Mouse (Mus musculus): ENCODE results near the gene S100a16.

S100a16 gene

GRCm38 (mm10) chr3:90537141-90537904 is at the start of gene S100a16:
Gene S100a16, plus strand, starts transcription at chr3:90537254.
- peak; percentile 67 for DNase-seq (ENCODE audit: low spot score)

- DNase-seq (ENCODE audit: low spot score): no peak
Measured at GRCm38 (mm10) chr3:90488576-90488975, 48.5 kb upstream of the S100a16 start.

DNA sequence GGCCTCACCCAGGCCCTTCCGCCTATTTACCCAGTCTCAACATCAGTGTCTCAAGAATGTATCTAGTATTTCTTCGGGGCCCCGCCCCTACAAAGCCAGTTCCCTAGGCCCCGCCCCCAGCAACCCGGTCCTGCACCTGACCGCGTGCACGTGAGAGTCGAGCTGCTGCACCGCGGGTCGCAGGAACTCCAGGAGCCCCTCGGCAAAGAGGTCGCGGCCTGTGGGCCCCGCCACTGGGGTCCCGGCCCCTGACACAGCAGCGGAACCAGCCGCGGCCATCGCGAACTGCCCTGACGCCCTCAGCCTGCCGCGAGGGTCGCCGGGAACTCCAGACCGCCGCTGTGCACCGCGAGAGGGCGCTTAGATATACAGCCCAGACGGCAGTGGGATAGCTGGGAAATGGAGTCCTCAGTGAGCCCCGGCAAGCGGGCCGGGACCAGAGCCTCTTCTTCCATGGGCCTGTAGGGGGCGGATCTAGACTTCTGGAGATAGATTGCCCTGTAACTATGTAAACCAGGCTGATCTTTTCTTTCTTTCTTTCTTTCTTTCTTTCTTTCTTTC is 46.3 kb upstream of the S100a16 start, which contains the start of gene Snapin:
Gene Snapin, minus strand, starts transcription at position 338 of the 561 bp plus-strand sequence.
- DNase-seq (ENCODE audit: low spot score): peak; percentile 93

- no peak for DNase-seq (ENCODE audit: low spot score)
Measured at GRCm38 (mm10) chr3:90491350-90491749, 45.7 kb upstream of the S100a16 start.

- DNase-seq (ENCODE audit: low spot score): no peak
Measured at GRCm38 (mm10) chr3:90493831-90494540, 43.1 kb upstream of the S100a16 start.

DNA sequence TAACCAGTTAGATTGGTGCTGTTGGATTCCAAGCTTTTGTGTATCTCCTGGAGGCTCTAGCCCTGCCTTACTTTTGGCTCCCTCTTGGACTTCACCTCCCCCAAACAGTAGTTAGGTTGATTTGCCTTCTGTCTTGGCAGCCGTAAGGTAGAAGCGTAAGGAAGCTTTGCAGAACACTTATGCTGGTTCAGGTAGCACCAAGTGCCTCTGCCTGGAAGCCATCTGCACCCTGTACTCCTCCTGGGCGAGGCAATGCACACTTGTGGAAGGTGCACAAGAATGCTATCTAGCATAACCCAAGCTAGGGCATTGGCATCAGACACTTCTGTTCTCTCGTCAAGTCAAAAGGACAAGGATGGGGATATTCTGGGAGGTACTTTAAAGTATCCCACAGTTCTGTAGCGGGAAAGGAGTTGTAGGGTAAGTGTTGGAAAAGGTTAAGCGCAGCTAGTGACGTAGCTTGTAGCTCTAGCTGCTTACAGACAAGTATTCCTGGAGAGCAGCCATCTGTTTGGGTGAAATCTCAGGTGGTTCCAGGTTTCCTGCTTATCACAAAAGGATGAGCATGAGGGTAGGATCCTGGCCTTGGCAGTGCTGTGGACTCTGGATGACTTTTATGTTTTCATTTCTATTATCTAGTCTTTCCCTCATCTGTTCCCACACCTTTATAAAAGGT is 41.1 kb upstream of the S100a16 start:
- DNase-seq (ENCODE audit: low spot score): no peak

GRCm38 (mm10) chr3:90497597-90497996 is 39.5 kb upstream of the S100a16 start:
- DNase-seq (ENCODE audit: low spot score): no peak

DNA sequence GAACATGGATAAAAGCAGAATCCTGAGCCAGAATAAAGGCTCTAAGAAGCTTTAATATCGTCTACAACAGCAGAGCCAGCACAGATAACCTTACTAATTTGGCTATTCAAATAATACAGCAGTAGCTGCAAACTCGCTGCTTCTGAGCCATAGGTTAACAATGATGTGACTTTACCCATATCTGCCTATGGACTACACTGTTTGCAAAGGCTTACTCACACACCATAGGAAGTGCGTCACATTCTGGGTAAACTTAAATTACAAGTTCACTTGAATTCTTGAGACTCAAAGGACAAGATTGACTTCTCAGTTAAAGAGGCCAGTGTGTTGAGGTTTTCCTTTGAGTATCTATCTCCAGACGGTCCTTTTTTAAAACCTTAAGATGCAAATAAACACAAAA is 33.6 kb upstream of the S100a16 start:
- DNase-seq (ENCODE audit: low spot score): no peak

GRCm38 (mm10) chr3:90505216-90505615 is 31.8 kb upstream of the S100a16 start:
- no peak for DNase-seq (ENCODE audit: low spot score)

- no peak for DNase-seq (ENCODE audit: low spot score)
Measured at GRCm38 (mm10) chr3:90506362-90506761, 30.7 kb upstream of the S100a16 start.

DNA sequence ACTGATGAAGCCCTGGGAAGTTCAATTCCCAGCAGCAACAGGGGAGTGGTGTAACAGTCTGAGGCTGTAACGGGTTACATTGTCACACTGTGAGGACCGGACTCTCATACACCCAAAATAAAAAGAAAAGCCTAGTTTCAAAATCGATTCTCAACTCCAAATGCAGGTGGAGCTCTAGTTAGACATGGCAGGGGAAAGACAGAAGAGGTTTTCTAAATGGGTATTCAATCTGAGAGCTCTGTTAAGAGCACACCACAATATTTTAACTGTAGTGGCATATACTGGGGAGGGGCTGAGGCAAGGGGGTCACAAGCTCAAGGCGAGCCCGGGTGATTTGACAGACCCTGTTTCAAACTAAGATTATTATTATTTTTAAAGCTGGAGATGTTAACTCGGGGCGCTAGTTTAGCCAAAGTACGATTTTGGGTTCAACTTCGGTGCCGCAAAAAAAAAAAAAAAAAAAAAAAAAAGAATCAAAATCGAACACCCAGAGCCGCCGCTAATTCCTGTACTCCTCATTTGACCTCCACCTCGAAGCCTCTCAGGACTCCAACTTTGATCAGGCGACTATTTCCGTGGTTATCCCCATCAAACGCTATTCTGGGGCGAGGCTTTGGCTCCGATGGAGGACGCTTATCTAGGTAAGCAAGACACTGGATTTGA is 28.6 kb upstream of the S100a16 start:
- no peak for DNase-seq (ENCODE audit: low spot score)

DNA sequence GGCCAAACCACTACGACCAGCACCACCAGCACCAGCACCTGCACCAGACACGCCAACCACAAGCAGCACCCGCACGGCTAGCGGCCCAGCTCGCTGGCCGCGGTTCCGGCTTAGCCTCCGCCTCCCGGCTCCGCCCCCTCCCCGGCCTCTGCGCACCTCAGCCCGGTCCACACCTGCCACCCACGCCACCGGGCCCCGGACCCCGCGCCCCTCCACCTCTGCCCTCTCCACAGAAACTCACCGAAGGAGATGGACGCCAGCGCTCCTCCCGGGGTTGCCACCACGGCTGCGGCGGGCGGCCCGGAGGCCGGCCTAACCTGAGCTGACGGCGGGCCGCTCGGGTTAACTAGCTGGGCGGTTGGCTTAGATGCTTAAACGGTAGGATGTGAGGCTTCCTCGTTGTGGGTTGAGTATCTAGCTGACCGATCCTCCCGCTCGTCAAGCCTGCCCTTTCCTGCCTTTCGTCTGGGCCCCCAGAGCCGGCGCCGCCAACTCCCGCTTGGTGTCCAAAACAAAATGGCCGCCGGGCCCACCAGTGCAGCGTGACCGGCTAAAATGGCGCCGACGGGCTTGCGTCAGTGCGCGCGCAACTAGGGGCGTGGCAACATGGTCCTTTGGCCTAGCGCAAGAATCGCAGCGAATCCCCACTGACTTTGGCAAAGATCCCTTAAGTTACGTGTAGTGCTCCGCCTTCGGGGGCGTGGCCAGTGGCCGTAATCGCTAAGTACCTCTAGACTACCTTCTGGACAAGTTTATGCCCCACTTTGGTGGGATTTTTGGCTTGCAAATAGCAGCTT is 27.9 kb upstream of the S100a16 start, which contains the start of gene Chtop:
Gene Chtop, minus strand, starts transcription at position 549 of the 797 bp plus-strand sequence.
- DNase-seq (ENCODE audit: low spot score): peak; percentile 100

DNA sequence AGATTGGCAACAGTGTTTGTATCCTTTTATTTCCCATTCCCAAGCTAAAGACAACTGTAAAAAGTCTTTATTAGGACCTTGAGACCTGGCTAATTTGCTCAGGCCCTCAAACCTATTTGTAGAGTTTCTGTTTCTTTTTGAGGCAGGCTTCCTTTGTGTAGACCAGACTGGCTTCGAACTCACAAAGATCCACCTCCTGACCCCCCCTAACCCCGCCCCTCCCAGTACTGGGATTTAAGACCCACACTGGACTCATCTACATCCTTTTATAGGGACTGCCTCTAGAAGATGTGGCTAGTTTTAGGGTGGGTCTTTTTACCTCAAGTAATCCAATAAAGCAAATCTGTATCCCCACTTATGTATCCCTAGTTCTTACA is 27.3 kb upstream of the S100a16 start:
- no peak for DNase-seq (ENCODE audit: low spot score)

DNA sequence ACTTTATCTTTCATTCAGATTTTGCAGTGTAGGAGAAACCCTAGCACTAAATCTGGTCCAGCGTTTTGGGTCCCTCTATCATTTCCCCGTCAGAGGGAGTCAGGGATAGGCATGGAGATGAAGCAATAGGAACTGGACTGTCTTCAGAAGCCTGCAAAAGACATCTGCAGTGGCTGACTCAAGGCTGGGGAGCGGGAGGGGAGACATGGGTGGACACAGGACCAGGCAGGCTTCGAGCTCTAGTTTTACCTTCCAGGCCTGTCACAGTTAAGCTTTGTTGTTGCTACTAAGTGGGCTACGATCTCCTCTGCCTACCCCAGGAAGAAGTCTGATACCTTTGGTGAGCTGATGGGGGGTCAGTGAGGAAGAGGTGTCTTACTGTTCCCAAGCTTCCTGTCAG is 24.8 kb upstream of the S100a16 start:
- no peak for DNase-seq (ENCODE audit: low spot score)

DNA sequence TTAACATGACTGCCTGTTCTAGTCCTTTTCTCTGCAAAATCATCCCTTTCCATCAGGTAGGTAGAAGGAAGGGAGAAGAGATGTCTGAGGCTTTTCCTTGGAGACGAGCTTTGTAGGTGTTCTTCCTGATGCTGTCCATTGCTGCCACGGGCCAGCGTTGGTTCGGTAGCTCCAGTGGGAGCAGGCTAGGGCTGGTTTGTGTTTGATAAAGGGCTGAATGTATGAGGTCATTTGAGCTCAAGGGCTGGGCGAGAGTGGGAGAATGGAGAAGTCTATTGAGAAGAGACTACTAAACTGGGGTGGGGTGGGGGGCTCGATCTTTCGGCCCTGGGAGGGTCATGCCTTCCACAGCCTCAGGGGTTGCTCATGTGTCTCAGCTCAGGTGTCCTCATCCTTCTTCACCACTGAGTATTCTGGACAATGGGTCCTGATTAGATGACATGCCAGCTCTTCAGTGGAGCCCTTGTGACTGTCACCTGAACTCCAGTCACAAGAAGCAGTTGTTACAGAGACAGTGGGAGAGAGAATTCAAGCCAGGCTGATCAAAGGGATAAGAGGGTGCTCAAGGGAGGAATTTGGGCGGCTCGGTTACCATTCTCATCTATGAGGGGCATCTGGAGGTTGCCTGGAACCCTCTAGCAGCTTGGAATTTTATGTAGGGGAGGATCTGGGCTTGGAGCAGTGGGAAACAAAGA is 24.0 kb upstream of the S100a16 start:
- no peak for DNase-seq (ENCODE audit: low spot score)

GRCm38 (mm10) chr3:90513796-90514590 is 23.1 kb upstream of the S100a16 start, which contains the start of the genes S100a1 and S100a13:
Gene S100a1, minus strand, starts transcription at chr3:90514392.
Gene S100a13, plus strand, starts transcription at chr3:90514435.
- DNase-seq (ENCODE audit: low spot score): peak; percentile 61

GRCm38 (mm10) chr3:90514691-90515090 is 22.4 kb upstream of the S100a16 start:
- DNase-seq (ENCODE audit: low spot score): peak; percentile 57

GRCm38 (mm10) chr3:90515242-90515641 is 21.8 kb upstream of the S100a16 start:
- no peak for DNase-seq (ENCODE audit: low spot score)

GRCm38 (mm10) chr3:90515789-90516188 is 21.3 kb upstream of the S100a16 start:
- no peak for DNase-seq (ENCODE audit: low spot score)
